Mouse (Mus musculus): ENCODE data around the gene Ywhae.

Ywhae gene

DNA sequence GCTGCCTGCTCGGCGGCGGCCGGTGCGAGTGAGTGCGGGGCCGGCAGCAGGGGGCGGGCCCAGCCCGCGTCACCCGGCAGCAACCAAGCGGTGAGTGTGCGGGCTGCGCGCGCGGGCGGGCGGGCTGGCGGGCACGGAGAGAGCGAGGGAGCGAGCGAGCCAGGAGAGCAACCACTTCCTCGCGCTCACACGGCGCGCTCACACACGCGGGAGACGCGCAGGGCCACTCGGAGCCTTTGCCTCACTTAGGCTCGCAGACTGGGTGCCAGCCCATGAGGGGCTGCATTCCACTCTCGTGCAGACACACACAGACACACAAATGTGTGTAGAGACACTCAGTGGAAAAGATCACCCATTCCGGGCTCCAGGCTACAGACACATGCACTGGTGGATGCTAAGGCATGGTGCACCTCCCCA, 63.4 kb downstream of the Ywhae start, which contains the start of gene Doc2b:
Gene Doc2b (minus strand): TSS at position 21 of the 417 bp plus-strand sequence.
- DNase-seq: peak; percentile 78

- DNase-seq: peak; percentile 17
Measured at GRCm38 (mm10) chr11:75796536-75797246, 64.0 kb downstream of the Ywhae start.

DNA sequence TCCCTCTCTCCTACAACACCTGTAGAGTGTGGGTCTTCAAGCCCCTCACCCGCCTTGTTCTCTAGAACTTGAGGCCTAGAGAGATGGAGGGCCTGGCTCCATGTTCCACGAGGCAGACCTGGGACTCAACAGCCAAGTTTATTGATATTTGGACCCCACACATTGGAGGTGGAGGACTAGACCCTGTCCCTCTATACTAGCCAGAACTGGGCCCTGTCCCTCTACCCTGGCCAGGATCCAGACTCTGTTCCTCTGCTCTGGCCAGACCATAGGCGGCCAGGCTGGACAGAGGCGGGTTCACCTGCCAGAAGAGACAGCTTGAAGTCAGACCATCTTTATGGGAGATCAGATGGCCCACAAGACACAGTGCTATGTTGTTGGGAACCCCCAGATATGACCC, 68.7 kb downstream of the Ywhae start:
- no peak for DNase-seq

DNA sequence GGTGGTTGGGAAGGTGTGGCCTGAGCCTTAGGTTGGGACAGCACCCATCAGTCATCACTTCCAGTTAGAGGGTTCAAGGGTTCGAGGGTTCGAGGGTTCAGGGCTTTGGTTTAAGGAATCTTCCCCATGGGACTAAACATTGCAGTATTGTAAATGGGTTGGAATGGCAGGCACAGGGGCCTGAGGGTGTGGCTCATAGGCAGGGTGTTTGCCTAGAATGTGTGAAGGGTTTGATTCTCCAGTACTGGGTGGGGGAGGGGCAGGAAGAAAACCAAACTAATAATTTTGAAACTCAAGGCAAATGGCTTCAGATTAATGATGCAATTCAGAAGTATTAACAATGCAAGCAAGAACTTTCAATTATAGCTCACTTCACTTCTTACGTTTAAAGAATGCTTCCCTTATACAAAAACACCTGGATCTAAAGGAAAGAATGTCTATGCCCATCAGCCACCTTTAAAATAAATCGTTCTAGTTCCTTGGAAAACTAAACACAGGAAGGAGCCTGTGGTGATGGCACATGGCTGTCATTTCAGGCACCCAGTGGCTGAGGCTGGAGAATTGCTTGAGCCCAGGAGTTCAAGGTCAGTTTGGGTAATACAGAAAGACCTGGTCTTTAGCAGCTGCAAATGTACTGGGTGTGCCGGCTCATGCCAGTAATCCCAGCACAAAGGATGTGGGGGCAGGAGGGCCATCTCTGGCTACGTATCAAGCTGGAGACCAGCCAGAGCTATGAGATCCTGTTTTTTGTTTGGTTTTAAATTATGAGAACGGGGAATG, 69.3 kb downstream of the Ywhae start:
- DNase-seq: no peak

DNA sequence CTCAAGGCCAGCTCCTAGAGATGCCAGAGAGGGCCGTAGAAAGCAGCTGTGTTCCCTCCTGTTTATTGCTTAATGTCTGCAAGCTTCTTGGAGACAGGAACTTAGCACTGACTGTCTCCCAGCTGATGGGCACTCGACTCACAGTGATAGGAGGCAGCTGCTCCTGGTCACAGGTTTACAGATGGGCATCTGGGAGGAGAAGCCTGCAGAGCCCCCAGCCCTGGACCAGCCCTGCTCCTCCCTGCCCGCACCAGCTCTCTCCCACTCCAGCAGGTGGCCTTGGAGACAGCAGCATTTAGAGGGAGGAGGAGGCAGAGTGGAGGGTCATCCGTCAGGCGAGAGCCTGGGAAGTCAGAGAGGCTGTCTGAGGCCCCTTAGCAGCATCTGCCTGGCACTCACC, 74.8 kb downstream of the Ywhae start:
- peak; percentile 52 for DNase-seq

DNA sequence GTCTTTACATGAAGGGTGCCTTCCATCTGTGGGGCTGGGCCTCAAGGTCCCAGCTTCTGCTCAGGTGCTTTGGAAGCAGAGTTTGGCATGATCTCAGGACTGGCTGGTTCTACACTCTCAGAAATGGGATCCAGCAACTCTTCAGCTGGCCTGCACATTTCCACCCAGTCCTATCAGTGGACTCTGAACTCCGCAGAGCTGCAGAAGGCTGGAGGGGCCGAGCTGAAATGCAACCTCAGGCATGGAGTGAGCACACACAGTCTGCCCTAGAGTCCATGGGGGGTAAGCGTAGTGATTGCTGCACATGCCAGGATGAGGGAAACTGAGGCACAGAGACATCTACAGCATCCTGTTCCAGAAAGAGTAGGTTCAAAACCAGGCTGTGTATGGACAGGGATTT, 77.9 kb downstream of the Ywhae start:
- DNase-seq: no peak

GRCm38 (mm10) chr11:75811900-75812299, 79.2 kb downstream of the Ywhae start:
- DNase-seq: no peak

GRCm38 (mm10) chr11:75813085-75813484, 80.4 kb downstream of the Ywhae start:
- no peak for DNase-seq

All from retina, postnatal 1 day (tissue).